Mouse (Mus musculus) stomach, embryonic 14.5 days (tissue): ENCODE data around the gene Wdr64. TPM values are rescaled to one million over a fixed set of nuclear protein-coding genes. Genes with fewer than 3 reads are reported as not detected.

Experiments used
- ATAC-seq: fragments of 200-750 bp; cut with Nextera tagmentation; 2 replicates; pipeline ENCODE4 v1.8.0; 2017; ENCODE audit warnings: low read depth, moderate TSS enrichment; ENCODE audit not compliant: insufficient number of reproducible peaks, insufficient read depth, low FRiP score
- H3K27ac ChIP-seq: fragments of 300-500 bp; sonication (generic); 2 replicates; pipeline ENCODE4 v1.5.1; 2014; ENCODE audit warnings: mild to moderate bottlenecking, low read length, moderate library complexity, mixed read lengths
- H3K27me3 ChIP-seq: fragments of 300-500 bp; sonication (generic); 2 replicates; pipeline ENCODE4 v1.6.1; 2014; ENCODE audit warnings: low read length, control low read depth, mixed read lengths; ENCODE audit not compliant: control insufficient read depth, insufficient read depth
- H3K36me3 ChIP-seq: fragments of 300-500 bp; sonication (generic); 2 replicates; pipeline ENCODE4 v1.6.1; 2014; ENCODE audit warnings: mild to moderate bottlenecking, control low read depth, low read length, moderate library complexity, mixed read lengths; ENCODE audit not compliant: control insufficient read depth, insufficient read depth
- H3K4me1 ChIP-seq: fragments of 300-500 bp; sonication (generic); 2 replicates; pipeline ENCODE4 v1.6.1; 2014; ENCODE audit warnings: low read length, control low read depth, mixed read lengths; ENCODE audit not compliant: control insufficient read depth, insufficient read depth
- H3K4me2 ChIP-seq: fragments of 300-500 bp; sonication (generic); replicated peaks from 2 replicates; pipeline ENCODE4 v1.6.1; 2014; ENCODE audit warnings: low read depth, low read length, control low read depth
- H3K4me3 ChIP-seq: fragments of 300-500 bp; sonication (generic); 2 replicates; pipeline ENCODE4 v1.5.1; 2014; ENCODE audit warnings: low read depth, low read length, control low read depth
- H3K9ac ChIP-seq: fragments of 300-500 bp; sonication (generic); replicated peaks from 2 replicates; pipeline ENCODE4 v1.6.1; 2014; ENCODE audit warnings: low read depth, mild to moderate bottlenecking, control low read depth, low read length, moderate library complexity, mixed read lengths
- H3K9me3 ChIP-seq: fragments of 300-500 bp; sonication (generic); 2 replicates; pipeline ENCODE4 v1.6.1; 2016; ENCODE audit warnings: low read depth, low read length, control low read depth; ENCODE audit not compliant: control insufficient read depth
- WGBS: fragments of 180-500 bp; shearing (Covaris S2); extraction: QIAGEN DNeasy Blood & Tissue Kit; methylation state at CpG from one replicate; pipeline ENCODE4 v1.1.7; 2014; 5-methylcytosine and 5-hydroxymethylcytosine counted together
- polyA plus RNA-seq: library from polyadenylated mRNA; unstranded; fragments of >200 nt; fragmentation: Nextera tagmentation; extraction: Ambion mirVana; gene quantifications from 2 replicates; pipeline ENCODE4 v1.2.1, GENCODE M21; 2014

The Wdr64 gene
- polyA plus RNA-seq, 1 experiment from 2014 or later = not detected

DNA sequence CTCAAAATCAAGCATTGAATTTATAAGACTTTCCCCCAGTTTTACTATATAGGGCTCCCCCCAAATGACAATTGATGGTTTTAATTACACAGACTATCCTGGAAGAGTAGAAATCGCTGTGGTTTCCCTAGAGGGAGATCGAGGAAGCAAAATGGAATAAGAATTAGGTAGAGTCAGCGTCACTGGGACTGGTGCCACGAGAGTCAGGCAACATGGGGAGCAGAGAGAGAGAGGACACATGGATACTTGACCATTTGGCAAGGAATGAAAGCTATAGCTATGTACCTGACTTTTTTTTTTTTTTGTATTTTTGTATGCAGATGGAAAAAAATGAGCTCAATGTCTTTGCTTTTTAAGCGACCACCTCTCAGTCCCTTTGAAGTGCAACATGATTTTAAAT is 110.0 kb downstream of the Wdr64 start:
- no peak for ATAC-seq
- H3K36me3 ChIP-seq = no peaks in the 10 kb centered on the region
- H3K4me2 ChIP-seq = no peak overlapping the region
- 76% methylated on average over 5 of the region's 5 CpGs for WGBS
- H3K4me3 ChIP-seq = no peak overlapping the region
- no peak overlapping the region for H3K27ac ChIP-seq
- no peaks in the 10 kb centered on the region for H3K4me1 ChIP-seq
- H3K9ac ChIP-seq = no peak overlapping the region
- H3K9me3 ChIP-seq = no peaks in the 10 kb centered on the region
- no peaks in the 10 kb centered on the region for H3K27me3 ChIP-seq

DNA sequence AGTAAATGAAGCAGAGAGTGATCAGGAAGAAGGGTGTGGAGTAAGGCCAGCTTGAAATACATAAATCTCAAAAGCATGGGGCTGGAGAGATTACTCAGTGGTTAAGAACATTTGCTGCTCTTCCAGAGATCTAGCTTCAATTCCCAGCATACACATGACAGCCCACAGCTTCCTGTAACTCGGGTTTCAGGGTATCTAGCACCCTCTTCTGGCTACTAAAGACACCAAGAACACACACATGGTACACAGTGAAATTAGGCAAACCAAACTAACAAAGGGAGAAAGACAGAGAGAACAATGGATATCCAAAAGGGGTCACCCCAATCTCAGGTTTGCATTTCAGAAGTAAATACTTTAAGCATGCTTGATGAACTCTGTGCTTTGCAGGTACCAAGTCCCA is 113.2 kb downstream of the Wdr64 start:
- ATAC-seq = no peak
- H3K9me3 ChIP-seq = no peaks in the 10 kb centered on the region
- no peaks in the 10 kb centered on the region for H3K27me3 ChIP-seq
- WGBS = 9% methylated on average over 1 of the region's 1 CpGs
- H3K36me3 ChIP-seq = no peaks in the 10 kb centered on the region
- H3K4me1 ChIP-seq = no peaks in the 10 kb centered on the region
- H3K9ac ChIP-seq = no peak overlapping the region
- no peak overlapping the region for H3K4me3 ChIP-seq
- H3K27ac ChIP-seq = no peak overlapping the region
- H3K4me2 ChIP-seq = no peak overlapping the region

DNA sequence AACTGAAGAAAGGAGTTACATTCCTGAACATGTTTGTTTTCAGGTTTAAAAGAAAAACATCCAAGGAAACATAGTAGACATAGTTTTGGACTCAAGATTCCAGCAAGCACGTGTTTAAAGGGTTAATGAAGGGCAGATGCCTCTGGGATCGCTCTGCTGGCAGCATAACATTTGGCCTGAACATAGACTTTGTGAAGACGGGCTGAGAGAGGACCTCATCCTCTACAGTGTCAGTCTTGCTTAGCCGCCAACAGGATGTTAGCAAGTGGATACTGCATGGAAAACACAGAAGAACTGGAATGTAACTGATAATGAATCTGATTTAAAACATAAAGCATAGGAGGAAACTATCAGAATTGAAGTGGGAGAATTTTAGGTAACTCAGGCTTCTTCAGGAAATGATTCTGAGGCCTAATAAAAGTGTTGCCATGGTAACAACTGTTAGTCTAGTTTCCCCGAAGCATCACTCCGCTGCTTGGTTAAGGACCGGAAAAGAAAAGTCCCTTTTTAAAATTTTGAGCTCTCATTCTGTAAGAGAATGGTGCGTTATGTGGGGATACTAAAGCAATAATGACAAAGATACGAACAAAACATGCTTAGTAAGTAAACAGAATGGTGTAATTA is 125.5 kb downstream of the Wdr64 start:
- WGBS = 70% methylated on average over 9 of the region's 9 CpGs
- Histone ChIP-seq H3K9ac (no peak overlapping the region), H3K36me3 (no peaks in the 10 kb centered on the region), H3K27ac (no peak overlapping the region), H3K4me1 (no peaks in the 10 kb centered on the region), H3K4me2 (no peak overlapping the region), H3K4me3 (no peak overlapping the region), H3K27me3 (no peaks in the 10 kb centered on the region), H3K9me3 (no peaks in the 10 kb centered on the region)
- ATAC-seq = no peak

DNA sequence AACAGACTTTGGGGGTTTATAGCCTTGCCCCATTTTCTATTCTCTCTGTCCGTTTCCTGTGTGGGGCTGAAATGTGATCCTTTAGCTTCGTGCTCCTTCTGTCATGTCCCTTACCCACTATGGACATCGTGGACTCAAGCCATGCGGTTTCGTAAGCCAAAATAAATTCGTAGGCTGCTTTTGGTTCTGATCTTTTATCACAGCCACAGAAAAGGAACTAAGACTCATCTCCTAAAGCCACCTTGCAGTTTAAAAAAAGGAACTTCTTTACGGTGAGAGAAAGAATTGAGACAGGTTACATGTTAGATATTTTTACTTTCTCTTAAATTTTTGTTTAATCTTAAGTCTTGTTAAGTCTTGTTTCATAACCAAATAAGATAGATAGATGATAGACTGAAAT is 130.1 kb downstream of the Wdr64 start:
- 82% methylated on average over 7 of the region's 7 CpGs for WGBS
- ATAC-seq = no peak

DNA sequence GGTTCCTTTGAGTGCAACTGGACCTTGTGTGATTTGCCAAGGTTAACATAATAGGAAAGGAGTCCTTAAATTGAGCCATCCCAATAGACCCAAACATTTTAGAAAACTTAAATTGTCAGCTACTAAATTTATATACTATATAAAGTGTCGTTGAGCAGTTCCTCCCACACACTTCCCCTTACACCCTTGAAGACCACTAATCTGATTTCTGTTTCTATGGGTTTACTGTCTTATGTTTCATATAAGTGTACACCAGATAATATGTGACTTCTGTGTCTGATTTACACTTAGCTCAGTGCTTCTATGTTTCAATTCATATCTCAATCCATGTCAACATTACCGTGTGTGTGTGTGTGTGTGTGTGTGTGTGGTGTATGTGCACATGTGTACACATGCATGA is 130.8 kb downstream of the Wdr64 start:
- Histone ChIP-seq H3K9ac (no peak overlapping the region), H3K27ac (no peak overlapping the region), H3K9me3 (no peaks in the 10 kb centered on the region), H3K27me3 (no peaks in the 10 kb centered on the region), H3K4me3 (no peak overlapping the region), H3K4me2 (no peak overlapping the region), H3K36me3 (no peaks in the 10 kb centered on the region), H3K4me1 (no peaks in the 10 kb centered on the region)
- ATAC-seq = no peak
- WGBS = 84% methylated on average over 2 of the region's 2 CpGs

More for the DNA sequence above, 130.1 kb downstream of the Wdr64 start:
- no peak overlapping the region for H3K27ac ChIP-seq
- H3K4me1 ChIP-seq = no peaks in the 10 kb centered on the region
- no peak overlapping the region for H3K4me3 ChIP-seq
- no peaks in the 10 kb centered on the region for H3K27me3 ChIP-seq
- no peaks in the 10 kb centered on the region for H3K9me3 ChIP-seq
- no peak overlapping the region for H3K4me2 ChIP-seq
- H3K36me3 ChIP-seq = no peaks in the 10 kb centered on the region
- H3K9ac ChIP-seq = no peak overlapping the region

DNA sequence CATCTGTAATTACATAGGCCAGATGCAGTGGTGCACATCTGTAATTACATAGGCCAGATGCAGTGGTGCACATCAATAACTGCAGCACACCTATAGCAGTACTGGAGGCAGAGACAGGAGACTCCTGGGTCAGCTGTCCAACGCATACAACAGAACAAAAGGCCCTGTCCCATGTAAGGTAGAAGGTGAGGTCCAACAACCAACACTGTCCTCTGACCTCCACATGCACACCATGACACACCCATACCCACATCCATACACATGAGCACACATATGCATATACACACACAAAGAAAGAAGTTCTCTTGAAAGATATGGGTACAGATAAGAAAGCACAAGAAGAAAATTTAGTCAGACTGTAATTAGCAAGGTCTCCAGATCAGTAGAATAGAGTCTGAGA is 157.1 kb downstream of the Wdr64 start:
- Histone ChIP-seq H3K27me3 (no peaks in the 10 kb centered on the region), H3K4me1 (no peaks in the 10 kb centered on the region), H3K9me3 (no peaks in the 10 kb centered on the region), H3K9ac (no peak overlapping the region), H3K27ac (no peak overlapping the region), H3K36me3 (no peaks in the 10 kb centered on the region), H3K4me3 (no peak overlapping the region), H3K4me2 (no peak overlapping the region)
- WGBS = 80% methylated on average over 1 of the region's 1 CpGs
- ATAC-seq = no peak

Other genes starting within 250 kb of the Wdr64 start
- 2.1 and 3.5 TPM in 2 replicates for gene Rgs7, start 206.1 kb upstream of the Wdr64 start, polyA plus RNA-seq
- 0.16 and 0.56 TPM in 2 replicates for gene Kmo, start 78.2 kb upstream of the Wdr64 start, polyA plus RNA-seq
- gene Fh1, start 73.0 kb upstream of the Wdr64 start, polyA plus RNA-seq = 139 and 147 TPM in 2 replicates
- 7.4 and 12.6 TPM in 2 replicates for gene Opn3, start 5.8 kb upstream of the Wdr64 start, polyA plus RNA-seq
- 5.3 and 5.8 TPM in 2 replicates for gene Chml, start 5.7 kb upstream of the Wdr64 start, polyA plus RNA-seq
- gene Exo1, start 182.0 kb downstream of the Wdr64 start, polyA plus RNA-seq = 66.7 and 72.5 TPM in 2 replicates
- gene Gm38100, start 221.7 kb downstream of the Wdr64 start, polyA plus RNA-seq = not detected in 2 replicates